8 mouse cellular contexts compared by ENCODE assay signal in genomic region chr2:164432541-164433191, GRCm38 (mm10). TPM values are rescaled to one million over a fixed set of nuclear protein-coding genes. Genes with fewer than 3 reads are reported as not detected.
DNase-seq lines count a peak whose midpoint lies in the region; ATAC-seq and TF ChIP-seq lines count a peak whose summit lies in the region.

No protein-coding gene starts in this region.

- TF ChIP-seq CTCF in midbrain, postnatal 0 days (IDR thresholded peaks at IDR 0.05) = no peak

- peak overlapping the region; percentile 56 for H3K27ac ChIP-seq in midbrain, embryonic 10.5 days (replicated peaks)
- H3K27ac ChIP-seq in midbrain, postnatal 0 days (ENCODE audit: low read depth, low read length) = no peak overlapping the region
- H3K27ac ChIP-seq in stomach, embryonic 15.5 days = peak overlapping the region; percentile 89

- no peak overlapping the region for H3K4me3 ChIP-seq in midbrain, embryonic 10.5 days
- no peak overlapping the region for H3K4me3 ChIP-seq in midbrain, postnatal 0 days (ENCODE audit: low read depth, low read length)
- no peak overlapping the region; the same call in 1 of the 2 replicates for H3K4me3 ChIP-seq in stomach, embryonic 15.5 days (replicated peaks)

- no peak for ATAC-seq in midbrain, postnatal 0 days (ENCODE audit: low FRiP score)
- ATAC-seq in stomach, embryonic 15.5 days (ENCODE audit: insufficient read depth, low FRiP score, low read depth) = no peak

- DNase-seq in midbrain, embryonic 10.5 days (ENCODE audit: low spot score) = no peak
- no peak for DNase-seq in midbrain, postnatal 0 days (ENCODE audit: low spot score)
- peak; percentile 20 for DNase-seq in heart, adult 8-10 months (ENCODE audit: low spot score)
- peak; percentile 53 to 80 for DNase-seq in kidney, postnatal 25 days
- no peak for DNase-seq in right cerebral cortex, adult 2 months (ENCODE audit: low spot score in 2 of 2)
- DNase-seq in right cerebral cortex, postnatal 4 days = no peak
- DNase-seq in cerebellum, adult 9-10 months = no peak

- H3K36me3 ChIP-seq in midbrain, embryonic 10.5 days = no peaks in the 10 kb centered on the region; the same call in 1 of the 2 replicates
- no peaks in the 10 kb centered on the region for H3K36me3 ChIP-seq in midbrain, postnatal 0 days (ENCODE audit: insufficient read depth, low read length)
- peaks cover 15% of the 10 kb centered on the region for H3K36me3 ChIP-seq in stomach, embryonic 15.5 days

- WGBS in midbrain, embryonic 10.5 days = 45% methylated on average over 22 of the region's 22 CpGs
- 43% methylated on average over 22 of the region's 22 CpGs for WGBS in midbrain, postnatal 0 days
- WGBS in stomach, embryonic 15.5 days = 17% methylated on average over 22 of the region's 22 CpGs

- no peak overlapping the region for H3K9ac ChIP-seq in midbrain, postnatal 0 days (replicated peaks; ENCODE audit: low read length, poor library complexity, severe bottlenecking)
- no peak overlapping the region for H3K9ac ChIP-seq in stomach, embryonic 15.5 days

- peaks cover 61% of the 10 kb centered on the region for H3K4me1 ChIP-seq in midbrain, embryonic 10.5 days
- 0 out of 2 replicates have a peak, but pooled peaks cover 3% of the 10 kb centered on the region for H3K4me1 ChIP-seq in midbrain, postnatal 0 days (ENCODE audit: insufficient read depth, low read length)
- H3K4me1 ChIP-seq in stomach, embryonic 15.5 days = peaks cover 46% of the 10 kb centered on the region

- H3K4me2 ChIP-seq in midbrain, postnatal 0 days (ENCODE audit: low read depth, low read length, poor library complexity, severe bottlenecking) = no peak overlapping the region
- peak overlapping the region; percentile 37 for H3K4me2 ChIP-seq in stomach, embryonic 15.5 days

- H3K9me3 ChIP-seq in midbrain, embryonic 10.5 days (replicated peaks) = no peaks in the 10 kb centered on the region
- H3K9me3 ChIP-seq in midbrain, postnatal 0 days (ENCODE audit: low read length) = no peaks in the 10 kb centered on the region
- H3K9me3 ChIP-seq in stomach, embryonic 15.5 days = no peaks in the 10 kb centered on the region

- peaks cover 28% of the 10 kb centered on the region for H3K27me3 ChIP-seq in midbrain, embryonic 10.5 days (ENCODE audit: low read depth, poor library complexity, severe bottlenecking)
- H3K27me3 ChIP-seq in midbrain, postnatal 0 days (ENCODE audit: insufficient read depth, low read length) = no peaks in the 10 kb centered on the region
- H3K27me3 ChIP-seq in stomach, embryonic 15.5 days (replicated peaks) = no peaks in the 10 kb centered on the region

RNA-seq across cellular contexts. Expression of gene Sdc4, which starts 11.0 kb away (rescaled TPM):
- 16.1 and 17.4 TPM in 2 replicates for polyA plus RNA-seq in midbrain, embryonic 10.5 days (2016; fragmentation: Nextera tagmentation; extraction: Ambion mirVana)
- 13.8 and 20.3 TPM in 2 replicates for total RNA-seq in midbrain, postnatal 0 days (2014; rRNA removed)
- polyA plus RNA-seq in midbrain, postnatal 0 days (2015; fragmentation: Nextera tagmentation; extraction: Ambion mirVana) = 18.3 and 19.3 TPM in 2 replicates
- 10 to 100 TPM; 14.9 to 23.0 (median 20.7) TPM for total RNA-seq in heart, adult 8-10 months (2022)
- polyA plus RNA-seq in stomach, embryonic 15.5 days (2015; fragmentation: Nextera tagmentation; extraction: Ambion mirVana) = 132 and 135 TPM in 2 replicates

RNA-seq across cellular contexts. Expression of gene Sys1, which starts 24.1 kb away (rescaled TPM):
- 64.8 and 65.9 TPM in 2 replicates for polyA plus RNA-seq in midbrain, embryonic 10.5 days (2016; fragmentation: Nextera tagmentation; extraction: Ambion mirVana)
- total RNA-seq in midbrain, postnatal 0 days (2014; rRNA removed) = 194 and 206 TPM in 2 replicates
- 103 and 108 TPM in 2 replicates for polyA plus RNA-seq in midbrain, postnatal 0 days (2015; fragmentation: Nextera tagmentation; extraction: Ambion mirVana)
- 10 to 100 TPM; 25.2 to 28.5 (median 25.8) TPM for total RNA-seq in heart, adult 8-10 months (2022)
- 60.6 and 61.8 TPM in 2 replicates for polyA plus RNA-seq in stomach, embryonic 15.5 days (2015; fragmentation: Nextera tagmentation; extraction: Ambion mirVana)

RNA-seq across cellular contexts. Expression of gene Matn4, which starts 27.7 kb away (rescaled TPM):
- polyA plus RNA-seq in midbrain, embryonic 10.5 days (2016; fragmentation: Nextera tagmentation; extraction: Ambion mirVana) = 0.21 TPM in 1 of 2 replicates, not detected in the other
- total RNA-seq in midbrain, postnatal 0 days (2014; rRNA removed) = 1.9 and 2.0 TPM in 2 replicates
- polyA plus RNA-seq in midbrain, postnatal 0 days (2015; fragmentation: Nextera tagmentation; extraction: Ambion mirVana) = 1.9 and 2.1 TPM in 2 replicates
- total RNA-seq in heart, adult 8-10 months (2022) = under 1 TPM; 0.25 to 0.50 (median 0.29) TPM
- polyA plus RNA-seq in stomach, embryonic 15.5 days (2015; fragmentation: Nextera tagmentation; extraction: Ambion mirVana) = 12.4 and 14.7 TPM in 2 replicates

RNA-seq across cellular contexts. Expression of gene Gm20458, which starts 28.1 kb away (rescaled TPM):
- polyA plus RNA-seq in midbrain, embryonic 10.5 days (2016; fragmentation: Nextera tagmentation; extraction: Ambion mirVana) = 3.7 and 3.9 TPM in 2 replicates
- total RNA-seq in midbrain, postnatal 0 days (2014; rRNA removed) = 4.7 and 15.0 TPM in 2 replicates
- 6.9 and 7.2 TPM in 2 replicates for polyA plus RNA-seq in midbrain, postnatal 0 days (2015; fragmentation: Nextera tagmentation; extraction: Ambion mirVana)
- total RNA-seq in heart, adult 8-10 months (2022) = 1 to 10 TPM; 3.6 to 6.7 (median 5.5) TPM
- polyA plus RNA-seq in stomach, embryonic 15.5 days (2015; fragmentation: Nextera tagmentation; extraction: Ambion mirVana) = 17.9 and 18.1 TPM in 2 replicates

RNA-seq across cellular contexts. Expression of gene Rbpjl, which starts 29.7 kb away (rescaled TPM):
- not detected in 2 replicates for polyA plus RNA-seq in midbrain, embryonic 10.5 days (2016; fragmentation: Nextera tagmentation; extraction: Ambion mirVana)
- total RNA-seq in midbrain, postnatal 0 days (2014; rRNA removed) = 0.77 TPM in 1 of 2 replicates, not detected in the other
- 0.04 TPM in 1 of 2 replicates, not detected in the other for polyA plus RNA-seq in midbrain, postnatal 0 days (2015; fragmentation: Nextera tagmentation; extraction: Ambion mirVana)
- total RNA-seq in heart, adult 8-10 months (2022) = not detected
- 49.2 and 72.3 TPM in 2 replicates for polyA plus RNA-seq in stomach, embryonic 15.5 days (2015; fragmentation: Nextera tagmentation; extraction: Ambion mirVana)

Comparison
In these comparisons a context has a peak if more than half of its experiments do, and no peak if none do; other contexts are left out.
1. DNase-seq: peak in heart, adult 8-10 months (single experiment) and kidney, postnatal 25 days (2 of 2); none in midbrain, embryonic 10.5 days (single experiment), midbrain, postnatal 0 days (single experiment), right cerebral cortex, adult 2 months (0 of 2), right cerebral cortex, postnatal 4 days (single experiment) and cerebellum, adult 9-10 months (single experiment).